Mouse (Mus musculus) erythroblast, embryonic 14.5 days (primary cell): ENCODE results near the gene Sirpa.

Source experiments
- GATA1 ChIP-seq: IDR thresholded peaks from 2 replicates; pipeline ENCODE4 v1.6.1; 2012; ENCODE audit warnings: low read length, inconsistent platforms, mixed read lengths
- TAL1 ChIP-seq: IDR thresholded peaks from 3 replicates; pipeline ENCODE4 v1.6.1; 2012; ENCODE audit warnings: low read length, inconsistent platforms, mixed read lengths

GRCm38 (mm10) chr2:129630978-129631660 is 38.5 kb downstream of the Sirpa start:
- TF ChIP-seq TAL1 (no peak), GATA1 (no peak)
